Mouse (Mus musculus): ENCODE results near the gene Ssrp1. TPM values are rescaled to one million over a fixed set of nuclear protein-coding genes. Genes with fewer than 3 reads are reported as not detected.

Ssrp1 gene
- polyA plus RNA-seq, 1 experiment from 2014 or later = 254 TPM

DNA sequence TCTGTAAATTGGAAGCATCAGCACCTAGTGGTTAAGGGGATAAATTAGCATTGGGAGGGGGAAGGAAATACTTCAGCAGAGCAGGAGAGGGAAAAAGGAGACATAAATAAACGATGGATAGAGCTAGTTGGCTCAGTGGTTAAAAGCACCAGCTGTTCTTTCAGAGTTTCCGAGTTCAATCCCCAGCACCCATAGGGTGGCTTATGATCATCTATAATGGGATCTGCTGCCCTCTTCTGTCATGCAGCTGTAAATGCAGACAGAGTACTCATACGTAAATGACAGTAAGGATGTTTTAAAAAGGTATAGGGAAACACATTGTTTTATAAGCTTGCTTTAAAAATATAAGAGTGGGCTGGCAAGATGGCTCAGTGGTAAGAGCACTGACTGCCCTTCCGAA, 29.3 kb upstream of the Ssrp1 start:
- whole genome bisulfite sequencing = 15% methylated on average over 4 of the region's 4 CpGs

DNA sequence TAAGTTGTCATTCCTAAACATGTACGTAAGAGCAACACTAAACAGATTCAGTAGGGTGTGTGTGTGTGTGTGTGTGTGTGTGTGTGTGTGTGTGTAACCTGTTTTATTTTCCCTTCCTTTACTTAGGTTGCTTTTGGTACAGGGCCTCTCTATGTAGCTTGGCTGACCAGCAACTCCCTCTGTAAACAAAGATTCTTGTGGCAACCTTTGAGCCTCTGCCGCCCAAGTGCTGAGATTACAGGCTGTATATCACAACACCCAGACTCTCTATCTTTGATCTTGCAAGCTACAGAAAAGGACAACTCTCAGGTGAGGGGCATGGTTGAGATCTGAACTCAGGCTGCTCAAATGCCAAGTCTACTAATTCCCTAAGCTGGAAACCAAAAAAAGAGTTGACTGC, 27.8 kb upstream of the Ssrp1 start:
- H3K4me1 ChIP-seq (ENCODE audit: control insufficient read depth, insufficient read depth, low read length) = no peaks in the 10 kb centered on the region
- no peak overlapping the region for H3K27ac ChIP-seq (ENCODE audit: low read depth, low read length)
- ATAC-seq (no peak), DNase-seq (ENCODE audit: low spot score) (no peak)
- H3K9ac ChIP-seq (ENCODE audit: low read length) = no peak overlapping the region
- no peak overlapping the region for H3K4me2 ChIP-seq (ENCODE audit: low read length)
- no peak overlapping the region for H3K4me3 ChIP-seq (ENCODE audit: low read depth, low read length)
- H3K36me3 ChIP-seq (ENCODE audit: control insufficient read depth, insufficient read depth, low read length) = no peaks in the 10 kb centered on the region
- no peaks in the 10 kb centered on the region for H3K9me3 ChIP-seq (replicated peaks; ENCODE audit: control insufficient read depth, low read length)
- 80% methylated on average over 2 of the region's 2 CpGs for WGBS
- no peaks in the 10 kb centered on the region for H3K27me3 ChIP-seq (replicated peaks; ENCODE audit: control insufficient read depth, insufficient read depth, low read length)

More for the DNA sequence above, 29.3 kb upstream of the Ssrp1 start:
- Histone ChIP-seq H3K9ac (ENCODE audit: low read length) (no peak overlapping the region), H3K27me3 (replicated peaks; ENCODE audit: control insufficient read depth, insufficient read depth, low read length) (no peaks in the 10 kb centered on the region), H3K9me3 (replicated peaks; ENCODE audit: control insufficient read depth, low read length) (no peaks in the 10 kb centered on the region), H3K36me3 (ENCODE audit: control insufficient read depth, insufficient read depth, low read length) (no peaks in the 10 kb centered on the region), H3K4me1 (ENCODE audit: control insufficient read depth, insufficient read depth, low read length) (no peaks in the 10 kb centered on the region), H3K27ac (ENCODE audit: low read depth, low read length) (no peak overlapping the region), H3K4me2 (ENCODE audit: low read length) (no peak overlapping the region), H3K4me3 (ENCODE audit: low read depth, low read length) (no peak overlapping the region)
- ATAC-seq = peak; percentile 38; the same call in 1 of the 2 replicates
- DNase-seq (ENCODE audit: low spot score) = peak; percentile 56

DNA sequence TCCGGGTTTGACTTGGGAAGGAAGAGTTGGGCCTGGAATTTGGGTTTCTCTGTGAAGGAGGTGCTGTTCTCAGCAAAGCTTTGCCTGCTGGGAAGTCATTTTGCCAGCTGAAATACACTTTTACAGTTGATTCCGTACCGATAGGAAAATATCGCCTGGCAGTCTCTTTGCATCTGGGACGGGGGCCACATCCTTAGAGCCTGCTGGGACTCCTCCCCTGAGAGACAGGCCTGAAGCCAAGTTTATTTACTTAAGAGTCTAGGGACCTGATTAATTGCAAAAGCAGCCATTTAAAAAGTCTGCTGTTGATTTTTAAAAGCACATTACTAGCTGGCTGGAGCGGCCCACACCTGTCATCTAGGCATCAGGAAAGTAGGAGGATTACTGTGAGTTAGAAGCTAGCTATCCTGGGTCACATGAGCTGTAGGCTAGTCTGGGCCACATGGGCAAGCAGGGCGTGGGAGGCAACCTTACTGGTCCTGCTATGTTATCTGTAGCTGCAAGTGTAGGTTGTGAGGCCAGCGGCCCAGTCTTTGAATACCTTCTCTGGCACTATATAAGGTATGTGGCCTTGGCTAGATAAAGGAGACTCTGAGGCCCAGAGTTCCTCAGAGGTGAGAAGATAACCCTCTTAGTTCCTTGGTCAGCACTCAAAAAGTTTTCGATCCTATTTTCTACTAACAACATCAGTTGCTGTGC, 25.0 kb upstream of the Ssrp1 start:
- peak; percentile 65 for DNase-seq (ENCODE audit: low spot score)
- Histone ChIP-seq H3K27ac (ENCODE audit: low read depth, low read length) (no peak overlapping the region), H3K27me3 (replicated peaks; ENCODE audit: control insufficient read depth, insufficient read depth, low read length) (no peaks in the 10 kb centered on the region), H3K4me2 (ENCODE audit: low read length) (no peak overlapping the region), H3K36me3 (ENCODE audit: control insufficient read depth, insufficient read depth, low read length) (no peaks in the 10 kb centered on the region), H3K9me3 (replicated peaks; ENCODE audit: control insufficient read depth, low read length) (no peaks in the 10 kb centered on the region), H3K9ac (ENCODE audit: low read length) (no peak overlapping the region), H3K4me1 (ENCODE audit: control insufficient read depth, insufficient read depth, low read length) (no peaks in the 10 kb centered on the region), H3K4me3 (ENCODE audit: low read depth, low read length) (no peak overlapping the region)
- peak; percentile 47; the same call in 1 of the 2 replicates for ATAC-seq
- WGBS = 79% methylated on average over 9 of the region's 9 CpGs

DNA sequence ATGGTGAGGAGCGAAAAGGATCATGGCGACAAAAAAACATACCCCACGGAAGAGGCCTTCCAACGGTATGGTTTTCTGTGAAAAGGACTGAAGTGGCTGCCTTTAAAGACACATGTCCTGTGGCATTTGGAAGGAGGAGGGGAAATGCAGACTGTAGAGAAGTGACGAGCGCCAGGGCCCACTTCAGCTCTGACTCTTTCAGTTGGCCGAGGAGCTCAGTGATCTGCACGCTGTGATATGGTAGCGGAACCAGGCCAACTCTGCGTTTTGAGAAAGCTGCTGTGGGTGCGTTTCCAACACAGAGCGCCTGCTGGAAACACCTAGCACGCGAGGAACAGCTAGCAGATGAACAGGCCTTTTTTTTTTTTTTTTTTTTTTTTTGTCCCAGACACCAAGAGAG, 24.4 kb upstream of the Ssrp1 start:
- ATAC-seq (no peak), DNase-seq (ENCODE audit: low spot score) (peak; percentile 26)
- Histone ChIP-seq H3K4me1 (ENCODE audit: control insufficient read depth, insufficient read depth, low read length) (no peaks in the 10 kb centered on the region), H3K9ac (ENCODE audit: low read length) (no peak overlapping the region), H3K27me3 (replicated peaks; ENCODE audit: control insufficient read depth, insufficient read depth, low read length) (no peaks in the 10 kb centered on the region), H3K27ac (ENCODE audit: low read depth, low read length) (no peak overlapping the region), H3K4me2 (ENCODE audit: low read length) (no peak overlapping the region), H3K36me3 (ENCODE audit: control insufficient read depth, insufficient read depth, low read length) (no peaks in the 10 kb centered on the region), H3K4me3 (ENCODE audit: low read depth, low read length) (no peak overlapping the region), H3K9me3 (replicated peaks; ENCODE audit: control insufficient read depth, low read length) (no peaks in the 10 kb centered on the region)
- WGBS = 82% methylated on average over 14 of the region's 14 CpGs

DNA sequence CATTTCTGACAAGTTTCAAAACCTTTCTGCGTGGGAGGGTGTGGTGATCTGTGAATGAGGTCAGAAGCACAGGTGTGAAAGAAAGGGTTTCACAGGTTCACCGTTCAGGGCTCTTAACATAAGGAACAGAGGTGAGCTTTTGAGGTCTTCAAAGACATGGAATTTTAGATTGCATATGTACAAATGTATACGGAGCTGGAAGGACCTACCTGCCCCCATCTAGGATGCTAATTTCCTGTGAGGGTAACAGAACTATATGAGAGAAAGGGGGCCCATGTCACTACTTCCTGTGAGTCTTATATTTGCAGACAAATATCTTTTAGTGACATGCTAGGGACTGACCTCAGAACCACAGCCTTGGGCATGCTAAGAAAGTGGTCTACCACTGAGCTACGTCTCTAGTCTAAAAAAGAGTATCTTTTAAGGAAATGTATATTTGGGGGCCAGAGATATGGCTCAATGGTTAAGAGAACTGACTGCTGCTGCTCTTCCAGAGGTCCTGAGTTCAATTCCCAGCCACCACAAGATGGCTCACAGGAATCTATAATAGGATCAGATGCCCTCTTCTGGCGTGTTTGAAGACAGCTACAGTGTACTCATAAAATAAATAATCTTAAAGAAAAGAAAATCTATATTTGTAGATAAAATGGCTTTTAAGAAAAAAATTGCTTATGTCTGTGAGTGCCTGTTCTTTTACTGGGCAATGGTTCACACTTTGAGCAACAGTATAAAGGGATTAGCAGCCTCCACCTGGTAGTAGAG, 23.0 kb upstream of the Ssrp1 start:
- no peaks in the 10 kb centered on the region for H3K27me3 ChIP-seq (replicated peaks; ENCODE audit: control insufficient read depth, insufficient read depth, low read length)
- DNase-seq (ENCODE audit: low spot score) = no peak
- H3K4me2 ChIP-seq (ENCODE audit: low read length) = no peak overlapping the region
- H3K36me3 ChIP-seq (ENCODE audit: control insufficient read depth, insufficient read depth, low read length) = no peaks in the 10 kb centered on the region
- no peak overlapping the region for H3K9ac ChIP-seq (ENCODE audit: low read length)
- no peak overlapping the region for H3K27ac ChIP-seq (ENCODE audit: low read depth, low read length)
- ATAC-seq = no peak
- 79% methylated on average over 5 of the region's 5 CpGs for WGBS
- no peaks in the 10 kb centered on the region for H3K4me1 ChIP-seq (ENCODE audit: control insufficient read depth, insufficient read depth, low read length)
- H3K4me3 ChIP-seq (ENCODE audit: low read depth, low read length) = no peak overlapping the region
- no peaks in the 10 kb centered on the region for H3K9me3 ChIP-seq (replicated peaks; ENCODE audit: control insufficient read depth, low read length)

DNA sequence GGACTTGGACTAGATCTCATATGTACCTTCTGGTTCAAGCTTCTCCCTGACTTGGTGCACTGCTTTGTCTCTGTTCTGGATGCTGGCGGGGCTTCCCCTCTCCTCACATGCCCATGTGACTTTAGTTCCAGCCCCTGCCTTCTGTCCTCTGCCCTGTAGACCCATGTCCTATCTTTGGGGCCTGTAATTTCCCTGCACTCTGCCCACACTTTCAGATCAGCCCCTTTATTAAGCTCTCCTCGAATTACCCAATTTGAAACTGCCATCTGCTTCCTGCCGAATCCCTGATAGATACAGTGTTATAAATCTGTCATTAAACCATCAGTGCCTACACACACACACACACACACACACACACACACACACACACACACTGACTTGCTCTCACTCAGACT, 22.4 kb upstream of the Ssrp1 start:
- ATAC-seq (no peak; the same call in 1 of the 2 replicates), DNase-seq (ENCODE audit: low spot score) (no peak)
- H3K4me1 ChIP-seq (ENCODE audit: control insufficient read depth, insufficient read depth, low read length) = no peaks in the 10 kb centered on the region
- H3K27ac ChIP-seq (ENCODE audit: low read depth, low read length) = no peak overlapping the region
- no peak overlapping the region for H3K4me2 ChIP-seq (ENCODE audit: low read length)
- H3K27me3 ChIP-seq (replicated peaks; ENCODE audit: control insufficient read depth, insufficient read depth, low read length) = no peaks in the 10 kb centered on the region
- H3K9ac ChIP-seq (ENCODE audit: low read length) = no peak overlapping the region
- 50% methylated on average over 3 of the region's 3 CpGs for WGBS
- H3K36me3 ChIP-seq (ENCODE audit: control insufficient read depth, insufficient read depth, low read length) = no peaks in the 10 kb centered on the region
- H3K4me3 ChIP-seq (ENCODE audit: low read depth, low read length) = no peak overlapping the region
- no peaks in the 10 kb centered on the region for H3K9me3 ChIP-seq (replicated peaks; ENCODE audit: control insufficient read depth, low read length)

DNA sequence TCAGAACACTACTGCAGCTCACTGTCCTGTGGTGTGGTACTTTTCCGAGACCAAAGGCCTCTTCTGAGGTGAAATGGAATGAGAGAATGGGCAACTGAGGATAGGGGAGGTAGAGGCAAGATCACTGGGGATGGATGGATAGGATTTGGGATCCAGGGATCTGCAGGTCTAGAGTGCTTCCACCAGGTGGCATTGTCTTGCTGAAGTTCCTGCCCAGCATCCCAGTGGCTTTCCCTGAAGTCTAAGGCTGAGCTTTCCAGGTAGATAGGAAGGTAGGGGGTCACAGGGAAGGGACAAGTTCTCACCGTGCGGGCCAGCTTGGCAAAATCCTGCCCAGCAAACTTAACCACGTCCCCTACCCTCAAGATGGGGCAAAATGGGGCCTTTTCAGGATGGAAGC, 15.0 kb upstream of the Ssrp1 start:
- 16% methylated on average over 4 of the region's 4 CpGs for WGBS
- H3K9ac ChIP-seq (ENCODE audit: low read length) = no peak overlapping the region
- H3K27me3 ChIP-seq (replicated peaks; ENCODE audit: control insufficient read depth, insufficient read depth, low read length) = no peaks in the 10 kb centered on the region
- H3K27ac ChIP-seq (ENCODE audit: low read depth, low read length) = no peak overlapping the region
- ATAC-seq (0 out of 2 replicates have a peak, but pooled peaks have one; percentile 42), DNase-seq (ENCODE audit: low spot score) (peak; percentile 46)
- no peaks in the 10 kb centered on the region for H3K36me3 ChIP-seq (ENCODE audit: control insufficient read depth, insufficient read depth, low read length)
- H3K4me2 ChIP-seq (ENCODE audit: low read length) = no peak overlapping the region
- H3K4me1 ChIP-seq (ENCODE audit: control insufficient read depth, insufficient read depth, low read length) = no peaks in the 10 kb centered on the region
- H3K9me3 ChIP-seq (replicated peaks; ENCODE audit: control insufficient read depth, low read length) = no peaks in the 10 kb centered on the region
- H3K4me3 ChIP-seq (ENCODE audit: low read depth, low read length) = no peak overlapping the region

DNA sequence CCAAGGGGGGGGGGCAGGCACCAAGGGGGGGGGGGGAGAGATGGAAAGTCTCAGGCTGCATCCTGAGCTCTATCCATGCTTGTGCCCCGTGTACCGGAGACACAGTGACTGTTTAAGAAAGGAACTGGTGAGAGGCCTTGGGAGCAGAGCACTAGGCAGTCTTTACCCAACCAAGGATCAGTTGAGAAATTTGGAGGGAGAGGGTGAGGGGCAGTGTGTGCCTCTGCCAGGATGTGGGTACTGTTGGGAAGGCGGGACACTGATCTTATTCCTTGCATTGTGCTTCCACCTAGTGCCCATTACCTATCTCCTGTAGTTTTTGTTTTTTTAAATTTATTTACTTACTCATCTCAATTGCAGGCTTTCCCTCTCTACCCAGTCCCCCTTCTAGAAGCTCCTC, 10.9 kb upstream of the Ssrp1 start:
- Histone ChIP-seq H3K4me3 (ENCODE audit: low read depth, low read length) (no peak overlapping the region), H3K9me3 (replicated peaks; ENCODE audit: control insufficient read depth, low read length) (no peaks in the 10 kb centered on the region), H3K4me1 (ENCODE audit: control insufficient read depth, insufficient read depth, low read length) (no peaks in the 10 kb centered on the region), H3K27ac (ENCODE audit: low read depth, low read length) (no peak overlapping the region), H3K36me3 (ENCODE audit: control insufficient read depth, insufficient read depth, low read length) (no peaks in the 10 kb centered on the region), H3K4me2 (ENCODE audit: low read length) (no peak overlapping the region), H3K27me3 (replicated peaks; ENCODE audit: control insufficient read depth, insufficient read depth, low read length) (no peaks in the 10 kb centered on the region), H3K9ac (ENCODE audit: low read length) (no peak overlapping the region)
- 74% methylated on average over 3 of the region's 3 CpGs for WGBS
- ATAC-seq (no peak), DNase-seq (ENCODE audit: low spot score) (no peak)

DNA sequence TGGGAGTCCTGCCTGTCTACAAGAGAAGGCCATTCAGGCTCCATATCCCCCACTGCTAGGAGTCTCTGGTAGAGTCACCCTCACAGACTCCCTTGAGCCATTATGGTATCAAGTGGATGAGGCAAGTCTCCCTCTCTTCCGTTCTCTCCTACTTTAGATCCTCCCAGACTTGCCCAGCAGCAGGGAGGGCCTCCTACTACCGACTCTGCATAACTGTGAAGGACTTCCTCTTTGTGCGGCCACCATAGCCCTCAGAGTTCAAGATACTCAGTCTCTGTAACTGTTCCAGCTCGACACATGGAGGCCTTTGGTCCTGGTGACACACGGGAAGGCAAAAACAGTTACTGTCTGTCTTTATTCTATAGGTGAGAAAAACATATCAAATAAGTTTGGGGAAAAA, 9.8 kb upstream of the Ssrp1 start:
- ATAC-seq (no peak), DNase-seq (ENCODE audit: low spot score) (no peak)
- no peaks in the 10 kb centered on the region for H3K9me3 ChIP-seq (replicated peaks; ENCODE audit: control insufficient read depth, low read length)
- H3K36me3 ChIP-seq (ENCODE audit: control insufficient read depth, insufficient read depth, low read length) = no peaks in the 10 kb centered on the region
- H3K27me3 ChIP-seq (replicated peaks; ENCODE audit: control insufficient read depth, insufficient read depth, low read length) = no peaks in the 10 kb centered on the region
- H3K4me3 ChIP-seq (ENCODE audit: low read depth, low read length) = no peak overlapping the region
- WGBS = 84% methylated on average over 5 of the region's 5 CpGs
- no peak overlapping the region for H3K27ac ChIP-seq (ENCODE audit: low read depth, low read length)
- no peak overlapping the region for H3K4me2 ChIP-seq (ENCODE audit: low read length)
- no peaks in the 10 kb centered on the region for H3K4me1 ChIP-seq (ENCODE audit: control insufficient read depth, insufficient read depth, low read length)
- H3K9ac ChIP-seq (ENCODE audit: low read length) = no peak overlapping the region

Data from forebrain, embryonic 14.5 days (tissue).